Mouse (Mus musculus) olfactory bulb, adult 2 months (tissue): ENCODE results near the gene Agl.

Experiments used
- CTCF ChIP-seq: fragments of 200-500 bp; IDR thresholded peaks from 2 replicates; pipeline ENCODE4 v1.5.1; 2012; ENCODE audit warnings: low read depth, mild to moderate bottlenecking, low read length, moderate library complexity; ENCODE audit not compliant: insufficient read depth
- POLR2A ChIP-seq: fragments of 200-500 bp; IDR thresholded peaks from 2 replicates; pipeline ENCODE4 v1.6.1; 2012; ENCODE audit warnings: mild to moderate bottlenecking, low read depth, low read length, moderate library complexity; ENCODE audit not compliant: insufficient read depth

DNA sequence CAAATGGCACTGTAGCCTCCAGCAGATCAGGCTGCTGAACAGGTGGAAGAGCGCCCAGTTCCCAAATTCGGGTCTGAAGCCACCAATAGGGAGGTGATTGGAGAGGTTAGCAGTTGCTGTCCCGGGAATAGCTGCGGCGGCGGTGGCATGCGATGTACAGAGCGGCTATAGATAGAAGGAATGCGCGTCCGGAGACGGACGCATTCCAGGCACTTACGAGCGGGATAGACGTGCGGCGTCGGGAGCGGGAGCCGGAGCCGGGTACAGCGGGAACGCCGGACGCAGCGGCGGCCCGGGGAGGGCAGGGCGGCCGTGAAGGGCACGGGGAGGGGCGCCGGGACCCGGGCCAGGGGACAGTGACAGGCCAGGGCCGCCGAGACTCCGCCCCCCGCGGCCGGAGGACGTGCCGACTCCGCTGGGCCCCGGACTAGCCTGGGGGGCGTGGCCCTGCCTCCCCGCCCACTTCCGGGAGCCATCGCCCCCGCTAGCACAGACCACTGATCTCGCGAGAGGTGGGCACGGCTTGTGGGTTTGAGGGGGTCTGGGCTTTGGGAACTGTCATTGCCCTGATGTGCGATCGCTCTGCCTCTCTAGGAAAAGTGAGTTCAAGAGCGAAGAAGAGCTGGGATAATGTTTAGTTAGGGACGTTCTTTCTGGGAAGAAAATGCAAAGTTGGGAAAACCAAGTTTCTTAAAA is at the start of gene Agl:
- TF ChIP-seq CTCF (no peak), POLR2A (peak; percentile 22; the same call in 1 of the 2 replicates)
